Mouse (Mus musculus): ENCODE data around the gene Gm14443.
"Not testable (repeated sequence)": the region's sequence is repeated elsewhere in the genome, so short reads cannot be mapped to it uniquely, and the experiment has no call there.

DNA sequence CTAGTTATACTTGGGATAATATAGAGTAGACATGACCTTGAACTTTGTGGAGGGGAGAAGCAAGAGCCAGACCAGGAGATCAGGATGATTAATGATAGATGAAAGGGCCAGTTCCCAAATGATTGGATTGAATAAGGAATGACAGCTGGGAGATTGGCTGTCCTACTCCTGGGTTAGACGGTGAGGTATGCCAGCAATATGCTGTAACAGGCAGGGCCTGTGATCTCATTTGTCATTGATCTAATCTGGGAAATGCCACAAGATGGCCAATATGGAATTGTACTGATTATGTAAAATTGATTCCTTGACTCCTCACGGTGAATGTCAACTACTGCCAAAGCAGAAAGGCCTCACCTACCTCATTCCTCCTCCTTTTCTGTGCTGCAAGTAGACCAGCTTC is 1.6 kb downstream of the Gm14443 start:
- TF ChIP-seq CTCF, EP300 (IDR thresholded peaks at IDR 0.05; ENCODE audit: low read depth): not testable (repeated sequence)

All from liver, embryonic 14.5 days (tissue).